Mouse (Mus musculus): ENCODE measurements around the gene Fscn1. TPM values are rescaled to one million over a fixed set of nuclear protein-coding genes. Genes with fewer than 3 reads are reported as not detected.

The Fscn1 gene
- polyA plus RNA-seq, 2 experiments from 2014 or later: 0.26 to 0.42 TPM

DNA sequence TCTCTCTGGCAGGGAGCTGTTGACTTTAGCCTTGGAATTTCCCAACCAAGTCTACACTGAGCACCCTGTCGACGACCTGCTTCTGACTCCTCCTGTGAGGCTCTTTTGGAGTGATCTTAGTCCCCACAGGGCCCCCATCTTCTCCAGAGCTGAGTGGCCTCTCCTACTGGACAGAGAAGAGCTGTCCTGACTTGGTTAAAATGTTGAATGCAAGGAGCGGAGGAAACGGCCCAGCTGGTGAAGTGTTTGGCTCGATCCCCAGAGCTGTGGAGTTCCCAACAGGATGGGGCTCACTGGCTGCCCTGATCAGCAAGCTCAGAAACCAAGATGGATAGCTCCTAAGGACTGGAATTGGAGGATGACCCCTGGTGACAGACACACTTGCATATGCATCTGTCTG lies 16.4 kb downstream of the Fscn1 start:
- no peak for ATAC-seq

DNA sequence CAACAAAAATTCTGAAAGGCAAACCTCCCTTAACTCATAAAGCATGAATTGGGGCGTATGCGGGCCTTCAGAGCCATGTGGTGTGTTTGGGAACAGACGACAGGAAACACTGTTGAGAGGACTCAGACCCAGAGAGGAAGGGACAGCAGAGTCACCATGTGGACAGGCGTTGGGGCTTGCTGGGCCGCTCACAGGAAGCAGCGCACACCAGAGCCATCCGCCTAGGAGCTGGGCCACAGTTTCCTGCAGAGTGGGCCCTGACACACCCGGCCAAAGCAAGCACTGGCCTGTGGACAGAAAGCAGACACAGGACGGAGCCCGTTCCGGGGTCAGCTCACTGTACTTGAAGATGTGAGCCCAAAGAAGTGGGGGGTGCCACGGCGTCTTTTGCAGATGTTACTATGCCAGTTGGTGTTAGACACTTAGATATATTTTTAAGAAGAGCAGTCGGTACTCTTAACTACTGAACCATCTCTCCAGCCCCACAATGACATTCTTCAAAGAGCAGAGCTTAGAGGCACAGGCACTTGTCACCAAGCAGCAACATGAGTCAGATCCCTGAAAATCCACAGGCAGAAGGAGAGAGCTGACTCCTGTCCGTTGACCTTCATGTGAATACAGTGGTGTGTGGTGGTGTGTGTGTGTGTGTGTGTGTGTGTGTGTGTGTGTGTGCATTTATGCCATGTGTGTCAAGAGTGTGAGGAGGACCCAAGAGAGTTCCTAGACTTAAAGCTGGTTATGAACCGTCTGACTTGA lies 22.1 kb downstream of the Fscn1 start:
- no peak for ATAC-seq

DNA sequence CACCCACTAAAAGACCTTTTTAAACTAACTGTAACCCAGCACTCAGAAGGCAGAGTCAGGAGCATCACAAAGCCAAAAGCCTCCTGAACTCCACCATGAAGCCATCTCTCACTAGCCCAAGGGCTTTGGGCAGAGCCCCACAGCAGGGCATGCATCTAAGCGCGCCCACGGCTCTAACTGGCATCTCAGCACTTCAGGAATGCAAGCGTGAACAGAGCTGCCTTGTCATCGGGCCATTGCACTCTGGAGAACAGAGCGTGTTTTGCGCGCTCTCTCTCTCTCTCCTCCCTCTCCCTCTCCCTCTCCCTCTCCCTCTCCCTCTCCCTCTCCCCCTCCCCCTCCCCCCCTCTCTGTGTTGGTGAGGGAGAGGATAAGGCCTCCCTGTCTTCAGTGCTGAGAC lies 23.0 kb downstream of the Fscn1 start:
- ATAC-seq: no peak

GRCm38 (mm10) chr5:142984271-142984670 lies 24.1 kb downstream of the Fscn1 start:
- ATAC-seq: no peak

DNA sequence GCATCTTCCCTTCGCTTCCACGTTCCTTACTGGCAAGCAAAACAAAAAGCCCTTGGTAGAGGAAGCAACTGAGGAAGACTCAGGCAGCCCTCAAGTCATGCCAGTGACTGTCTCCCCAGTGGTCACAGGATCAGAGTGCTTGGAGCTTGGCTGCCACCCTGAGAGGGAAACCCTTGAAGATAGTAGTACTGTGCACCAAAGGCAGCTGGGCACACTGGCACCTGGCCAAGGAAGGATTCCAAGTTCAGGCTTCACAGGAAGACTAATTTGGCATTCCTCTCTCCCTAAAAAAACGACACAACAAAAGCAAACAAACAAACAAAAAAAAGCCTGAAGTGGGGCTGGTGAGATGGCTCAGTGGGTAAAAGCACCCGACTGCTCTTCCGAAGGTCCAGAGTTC lies 28.4 kb downstream of the Fscn1 start:
- ATAC-seq: no peak

GRCm38 (mm10) chr5:142989167-142989566 lies 29.0 kb downstream of the Fscn1 start:
- ATAC-seq: no peak

GRCm38 (mm10) chr5:142994746-142995145 lies 34.6 kb downstream of the Fscn1 start:
- no peak for ATAC-seq

DNA sequence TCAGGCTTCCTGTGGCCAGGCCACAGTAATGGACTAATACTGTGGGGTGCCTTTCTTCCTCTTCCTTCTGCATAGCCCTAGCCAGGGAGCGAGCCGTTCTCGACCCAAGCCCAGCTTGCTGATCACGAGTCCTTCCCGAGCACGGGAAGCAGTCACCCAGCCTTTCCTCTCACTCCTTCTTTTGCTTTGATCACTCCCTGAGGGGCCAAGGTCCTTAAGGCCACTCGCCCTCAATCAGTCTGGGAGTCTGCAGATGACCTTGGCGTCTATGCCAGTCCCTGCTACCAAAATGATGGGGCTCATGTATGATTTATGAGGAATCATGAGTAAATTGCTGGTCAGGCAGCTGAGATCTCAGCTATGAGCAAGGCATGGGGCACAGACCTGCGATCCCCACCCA lies 37.4 kb downstream of the Fscn1 start:
- no peak for ATAC-seq

GRCm38 (mm10) chr5:142998171-142998570 lies 38.0 kb downstream of the Fscn1 start:
- no peak for ATAC-seq

- no peak for ATAC-seq
These were observed 39.9 kb downstream of the Fscn1 start for GRCm38 (mm10) chr5:143000091-143000490.

- no peak for ATAC-seq
These were observed 40.7 kb downstream of the Fscn1 start for GRCm38 (mm10) chr5:143000654-143001500.

DNA sequence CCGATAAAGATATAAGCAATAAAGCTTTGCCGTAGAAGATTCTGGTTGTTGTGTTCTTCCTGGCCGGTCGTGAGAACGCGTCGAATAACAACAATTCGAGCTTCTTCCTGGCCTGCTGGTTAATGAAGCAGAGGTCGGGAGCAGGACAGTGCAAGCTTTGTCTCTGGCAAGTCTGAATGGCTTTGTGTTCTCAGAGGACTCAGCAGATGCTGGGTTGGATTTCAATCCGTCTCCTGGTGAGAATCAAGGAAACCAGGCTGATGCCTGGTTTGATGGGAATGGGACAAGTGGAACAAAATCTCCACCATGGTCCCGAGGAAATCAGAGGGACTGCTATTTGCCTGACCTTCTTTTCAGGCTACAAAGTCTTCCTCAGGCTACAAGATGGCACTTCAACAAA lies 49.2 kb downstream of the Fscn1 start:
- no peak for ATAC-seq

DNA sequence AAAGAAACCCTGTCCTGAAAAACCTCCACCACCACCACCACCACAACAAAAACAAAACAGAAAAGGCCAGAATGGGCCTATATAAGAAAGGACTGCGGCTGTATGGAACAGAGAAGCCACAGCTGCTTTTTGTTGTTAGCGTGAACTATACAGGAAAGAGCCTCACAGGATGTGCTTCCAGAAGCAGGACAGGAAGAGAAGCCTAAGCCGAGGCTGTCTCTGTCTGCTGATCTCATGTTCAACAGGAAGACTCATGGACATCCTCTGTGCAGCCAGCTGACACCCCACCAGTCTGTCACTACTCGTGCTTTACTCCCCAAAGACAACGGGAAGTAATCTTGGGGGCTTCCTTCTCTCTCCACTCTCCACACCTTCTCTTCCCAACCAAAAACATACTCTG lies 57.3 kb downstream of the Fscn1 start:
- ATAC-seq: no peak

Other genes with a start within 250 kb of the Fscn1 start
- gene Tnrc18, start 142.7 kb upstream of the Fscn1 start, polyA plus RNA-seq (2017; shearing (Covaris generic)): 1 to 10 TPM; 4.1 to 4.3 TPM
- gene Fbxl18, start 64.9 kb upstream of the Fscn1 start, polyA plus RNA-seq (2017; shearing (Covaris generic)): 10 to 100 TPM in 1 of 2 experiments, 1 to 10 TPM in 1; 2.1 to 13.9 TPM
- over 10,000 TPM; 26,186 to 54,151 TPM for gene Actb, start 53.6 kb upstream of the Fscn1 start, polyA plus RNA-seq (2017; shearing (Covaris generic))
- 10 to 100 TPM; 28.7 to 30.4 TPM for gene Rnf216, start 152.7 kb downstream of the Fscn1 start, polyA plus RNA-seq (2017; shearing (Covaris generic))
- not detected for gene Olfr718-ps1, start 187.2 kb downstream of the Fscn1 start, polyA plus RNA-seq (2017; shearing (Covaris generic))
- gene Rbak, start 220.4 kb downstream of the Fscn1 start, polyA plus RNA-seq (2017; shearing (Covaris generic)): 1 to 10 TPM; 6.7 to 8.8 TPM
- gene Spdye4b, start 220.7 kb downstream of the Fscn1 start, polyA plus RNA-seq (2017; shearing (Covaris generic)): under 1 TPM in 1 of 2 experiments, not detected in 1; 0.29 TPM

Measured in activated CD4-positive, CD25-positive, alpha-beta regulatory T cell, adult 4 months (primary cell).